Mouse (Mus musculus): ENCODE measurements around the gene Lmntd1. TPM values are rescaled to one million over a fixed set of nuclear protein-coding genes. Genes with fewer than 3 reads are reported as not detected.

The Lmntd1 gene
- polyA plus RNA-seq, 1 experiment from 2014 or later = 0.75 TPM

DNA sequence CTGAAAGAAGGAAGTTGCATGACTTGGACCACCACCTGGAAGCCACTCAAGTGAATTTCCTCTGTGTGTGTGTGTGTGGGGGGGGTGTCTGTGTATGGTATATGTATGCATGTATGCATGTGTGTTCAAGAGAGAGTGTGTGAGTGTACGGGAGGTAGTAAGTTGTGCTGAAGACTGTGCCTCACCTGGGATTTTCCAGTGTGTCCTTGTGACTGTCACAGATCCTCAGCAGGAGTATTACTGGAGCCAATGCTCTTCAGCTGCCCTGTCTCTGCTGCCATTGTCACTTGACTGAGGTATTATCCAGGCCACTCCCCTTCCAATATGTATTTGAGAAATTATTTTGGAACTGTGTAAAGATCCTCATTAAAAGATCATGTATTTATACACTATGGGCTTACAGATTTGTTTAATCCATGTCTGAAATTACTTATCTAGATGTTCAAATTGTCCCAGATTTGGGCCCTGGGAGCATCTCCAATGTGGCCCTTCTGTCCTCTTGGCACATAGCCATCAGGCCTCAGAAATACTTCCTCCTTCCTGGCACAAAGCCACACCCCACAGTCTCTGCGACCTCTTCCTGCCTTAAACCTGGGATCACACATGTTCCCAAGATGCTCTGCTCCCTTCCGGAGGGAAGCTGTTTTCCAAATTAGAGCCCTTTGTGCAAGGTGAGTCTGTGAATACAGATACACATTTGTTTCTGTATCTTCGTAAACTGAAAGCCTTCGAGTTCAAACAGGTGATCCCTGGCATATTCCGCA is 40.7 kb downstream of the Lmntd1 start:
- no peak for ATAC-seq
- Histone ChIP-seq H3K9me3 (ENCODE audit: control insufficient read depth, low read length) (no peaks in the 10 kb centered on the region), H3K36me3 (ENCODE audit: control insufficient read depth, insufficient read depth, low read length) (no peaks in the 10 kb centered on the region), H3K27ac (ENCODE audit: low read length) (no peak overlapping the region), H3K4me2 (ENCODE audit: low read depth, low read length) (no peak overlapping the region), H3K27me3 (replicated peaks; ENCODE audit: control insufficient read depth, insufficient read depth, low read length) (no peaks in the 10 kb centered on the region), H3K4me1 (ENCODE audit: control insufficient read depth, insufficient read depth, low read length) (no peaks in the 10 kb centered on the region; the same call in 1 of the 2 replicates), H3K9ac (ENCODE audit: low read depth, low read length) (no peak overlapping the region), H3K4me3 (ENCODE audit: low read length) (no peak overlapping the region)
- WGBS = 84% methylated on average over 6 of the region's 6 CpGs

DNA sequence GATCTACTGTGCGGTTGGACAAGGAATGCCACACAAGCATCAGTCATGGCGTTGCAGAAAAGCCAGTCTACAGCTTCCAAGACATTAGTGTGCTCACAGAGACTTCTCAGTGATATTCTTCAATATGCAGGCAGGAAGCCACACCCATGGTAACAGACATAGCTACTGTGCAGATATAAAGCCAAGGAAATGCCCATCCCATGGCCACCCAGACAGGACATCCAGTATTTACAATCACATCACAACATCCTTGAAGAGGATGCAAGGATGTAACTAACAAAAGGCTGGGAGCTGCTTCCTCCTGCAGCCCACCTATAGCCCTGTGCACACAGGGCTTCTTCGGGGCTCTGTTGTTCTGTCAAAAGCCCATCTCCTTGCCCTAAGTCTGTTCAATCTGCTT is 45.4 kb downstream of the Lmntd1 start:
- Histone ChIP-seq H3K9me3 (ENCODE audit: control insufficient read depth, low read length) (no peaks in the 10 kb centered on the region), H3K27me3 (replicated peaks; ENCODE audit: control insufficient read depth, insufficient read depth, low read length) (no peaks in the 10 kb centered on the region), H3K9ac (ENCODE audit: low read depth, low read length) (no peak overlapping the region), H3K27ac (ENCODE audit: low read length) (no peak overlapping the region), H3K36me3 (ENCODE audit: control insufficient read depth, insufficient read depth, low read length) (no peaks in the 10 kb centered on the region), H3K4me2 (ENCODE audit: low read depth, low read length) (no peak overlapping the region), H3K4me3 (ENCODE audit: low read length) (no peak overlapping the region), H3K4me1 (ENCODE audit: control insufficient read depth, insufficient read depth, low read length) (peaks cover 6% of the 10 kb centered on the region; the same call in 1 of the 2 replicates)
- ATAC-seq = no peak
- WGBS = 80% methylated on average over 3 of the region's 3 CpGs

- no peak overlapping the region for H3K9ac ChIP-seq (ENCODE audit: low read depth, low read length)
These were observed 46.3 kb downstream of the Lmntd1 start for GRCm38 (mm10) chr6:145567832-145568231.

GRCm38 (mm10) chr6:145567296-145567695 is 46.8 kb downstream of the Lmntd1 start:
- no peak overlapping the region for H3K27ac ChIP-seq (ENCODE audit: low read length)
- peaks cover 6% of the 10 kb centered on the region; the same call in 1 of the 2 replicates for H3K4me1 ChIP-seq (ENCODE audit: control insufficient read depth, insufficient read depth, low read length)
- no peak overlapping the region for H3K4me3 ChIP-seq (ENCODE audit: low read length)
- H3K9ac ChIP-seq (ENCODE audit: low read depth, low read length) = no peak overlapping the region
- no peaks in the 10 kb centered on the region for H3K9me3 ChIP-seq (ENCODE audit: control insufficient read depth, low read length)
- H3K36me3 ChIP-seq (ENCODE audit: control insufficient read depth, insufficient read depth, low read length) = no peaks in the 10 kb centered on the region
- no peak for ATAC-seq
- H3K27me3 ChIP-seq (replicated peaks; ENCODE audit: control insufficient read depth, insufficient read depth, low read length) = no peaks in the 10 kb centered on the region
- 66% methylated on average over 8 of the region's 8 CpGs for WGBS
- H3K4me2 ChIP-seq (ENCODE audit: low read depth, low read length) = no peak overlapping the region

More at GRCm38 (mm10) chr6:145567832-145568231, 46.3 kb downstream of the Lmntd1 start:
- H3K4me3 ChIP-seq (ENCODE audit: low read length) = no peak overlapping the region
- no peaks in the 10 kb centered on the region for H3K36me3 ChIP-seq (ENCODE audit: control insufficient read depth, insufficient read depth, low read length)
- no peak overlapping the region for H3K4me2 ChIP-seq (ENCODE audit: low read depth, low read length)
- no peak for ATAC-seq
- no peaks in the 10 kb centered on the region for H3K9me3 ChIP-seq (ENCODE audit: control insufficient read depth, low read length)
- no peaks in the 10 kb centered on the region for H3K27me3 ChIP-seq (replicated peaks; ENCODE audit: control insufficient read depth, insufficient read depth, low read length)
- H3K4me1 ChIP-seq (ENCODE audit: control insufficient read depth, insufficient read depth, low read length) = peaks cover 6% of the 10 kb centered on the region; the same call in 1 of the 2 replicates
- WGBS = 88% methylated on average over 3 of the region's 3 CpGs
- H3K27ac ChIP-seq (ENCODE audit: low read length) = no peak overlapping the region

DNA sequence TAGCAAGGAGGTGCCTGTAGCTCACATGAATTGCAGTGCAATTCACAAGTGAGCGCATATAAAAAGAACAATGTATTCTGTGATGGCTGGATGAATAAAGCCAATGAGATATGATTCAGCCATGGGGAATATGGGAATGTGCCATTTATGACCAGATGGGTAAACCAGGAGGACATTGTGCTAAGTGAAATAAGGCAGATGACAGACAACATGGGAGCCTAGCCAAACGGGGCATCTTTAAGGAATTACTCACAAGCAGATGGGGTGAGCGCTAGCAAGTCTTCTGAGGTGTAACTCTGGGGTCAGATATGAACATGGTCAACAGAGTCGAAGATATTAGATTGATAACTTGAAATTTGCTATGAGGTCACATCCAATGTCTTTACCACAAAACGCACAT is 48.5 kb downstream of the Lmntd1 start:
- ATAC-seq = no peak
- no peaks in the 10 kb centered on the region for H3K36me3 ChIP-seq (ENCODE audit: control insufficient read depth, insufficient read depth, low read length)
- H3K9ac ChIP-seq (ENCODE audit: low read depth, low read length) = no peak overlapping the region
- H3K4me1 ChIP-seq (ENCODE audit: control insufficient read depth, insufficient read depth, low read length) = peaks cover 6% of the 10 kb centered on the region; the same call in 1 of the 2 replicates
- no peak overlapping the region for H3K4me3 ChIP-seq (ENCODE audit: low read length)
- H3K27me3 ChIP-seq (replicated peaks; ENCODE audit: control insufficient read depth, insufficient read depth, low read length) = no peaks in the 10 kb centered on the region
- H3K27ac ChIP-seq (ENCODE audit: low read length) = no peak overlapping the region
- H3K4me2 ChIP-seq (ENCODE audit: low read depth, low read length) = no peak overlapping the region
- WGBS = 91% methylated on average over 5 of the region's 5 CpGs
- no peaks in the 10 kb centered on the region for H3K9me3 ChIP-seq (ENCODE audit: control insufficient read depth, low read length)

DNA sequence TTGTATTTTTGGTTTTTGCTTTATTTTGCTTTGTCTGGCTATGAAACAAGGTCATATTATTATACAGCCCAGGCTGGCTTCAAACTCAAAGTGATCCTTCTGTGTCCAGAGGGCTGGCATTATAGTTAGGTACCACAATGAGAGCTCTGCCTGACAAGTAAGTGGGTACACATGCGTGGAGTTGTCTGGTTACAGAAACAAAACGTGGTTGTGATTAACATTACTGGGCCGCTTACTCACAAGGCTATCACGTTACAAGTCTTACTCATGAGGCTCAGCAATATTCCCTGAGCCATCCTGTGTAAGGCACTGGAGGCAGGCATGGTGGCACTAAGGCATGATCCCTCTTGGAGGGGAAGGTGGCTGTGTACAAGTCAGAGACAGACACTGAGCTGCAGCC is 49.4 kb downstream of the Lmntd1 start:
- no peak for ATAC-seq
- Histone ChIP-seq H3K4me3 (ENCODE audit: low read length) (no peak overlapping the region), H3K9ac (ENCODE audit: low read depth, low read length) (no peak overlapping the region), H3K27ac (ENCODE audit: low read length) (no peak overlapping the region), H3K36me3 (ENCODE audit: control insufficient read depth, insufficient read depth, low read length) (no peaks in the 10 kb centered on the region), H3K4me2 (ENCODE audit: low read depth, low read length) (no peak overlapping the region), H3K27me3 (replicated peaks; ENCODE audit: control insufficient read depth, insufficient read depth, low read length) (no peaks in the 10 kb centered on the region), H3K9me3 (ENCODE audit: control insufficient read depth, low read length) (no peaks in the 10 kb centered on the region), H3K4me1 (ENCODE audit: control insufficient read depth, insufficient read depth, low read length) (peaks cover 6% of the 10 kb centered on the region; the same call in 1 of the 2 replicates)
- WGBS = 70% methylated on average over 4 of the region's 4 CpGs

DNA sequence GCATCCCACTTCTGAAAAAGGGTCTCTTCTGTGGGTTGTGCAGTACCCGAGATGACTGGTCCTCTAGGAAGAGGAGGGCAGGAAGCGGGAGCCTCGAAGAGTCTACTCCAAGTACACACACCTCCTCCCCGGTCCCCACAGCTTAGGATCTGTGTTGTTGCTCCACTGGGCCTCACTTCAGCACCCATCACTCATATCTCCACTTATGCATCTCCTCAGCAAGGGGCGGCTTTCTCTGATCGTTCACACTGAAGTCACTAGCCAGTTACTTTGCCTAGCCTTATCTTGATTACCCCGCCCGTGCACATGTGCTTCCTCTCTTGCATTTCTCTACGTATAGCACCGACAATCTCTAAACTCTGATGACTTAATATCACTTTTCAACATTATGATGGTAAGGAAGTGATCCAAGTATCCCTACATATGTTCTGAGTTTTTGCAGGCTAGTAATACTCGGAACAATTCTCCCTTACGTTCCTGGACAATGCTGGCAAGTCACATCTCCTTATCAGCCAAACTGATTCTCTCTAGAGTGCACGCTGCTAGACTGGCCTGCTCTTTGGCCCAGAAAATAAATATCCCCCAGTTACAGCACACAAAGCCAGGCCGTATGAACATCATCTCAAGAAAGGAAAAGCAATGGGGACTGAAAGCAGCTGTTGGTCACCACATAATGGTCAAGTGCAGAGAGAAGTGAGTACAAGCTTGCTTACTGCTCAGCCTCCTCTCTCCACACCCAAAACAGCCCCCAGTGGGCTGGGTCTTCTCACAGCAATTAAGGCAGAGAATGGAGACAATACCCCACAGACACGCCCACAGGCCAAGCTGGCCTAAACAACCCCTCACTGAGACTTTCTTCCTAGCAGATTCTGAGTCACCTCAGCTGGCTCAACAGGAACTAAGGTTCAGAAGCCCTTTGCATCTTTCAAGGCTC is 56.8 kb downstream of the Lmntd1 start:
- H3K4me3 ChIP-seq (ENCODE audit: low read length) = no peak overlapping the region
- H3K27me3 ChIP-seq (replicated peaks; ENCODE audit: control insufficient read depth, insufficient read depth, low read length) = no peaks in the 10 kb centered on the region
- H3K4me2 ChIP-seq (ENCODE audit: low read depth, low read length) = no peak overlapping the region
- H3K9ac ChIP-seq (ENCODE audit: low read depth, low read length) = no peak overlapping the region
- H3K9me3 ChIP-seq (ENCODE audit: control insufficient read depth, low read length) = no peaks in the 10 kb centered on the region
- H3K4me1 ChIP-seq (ENCODE audit: control insufficient read depth, insufficient read depth, low read length) = 0 out of 2 replicates have a peak, but pooled peaks cover 3% of the 10 kb centered on the region
- H3K36me3 ChIP-seq (ENCODE audit: control insufficient read depth, insufficient read depth, low read length) = no peaks in the 10 kb centered on the region
- 63% methylated on average over 15 of the region's 15 CpGs for WGBS
- ATAC-seq = no peak
- no peak overlapping the region for H3K27ac ChIP-seq (ENCODE audit: low read length)

DNA sequence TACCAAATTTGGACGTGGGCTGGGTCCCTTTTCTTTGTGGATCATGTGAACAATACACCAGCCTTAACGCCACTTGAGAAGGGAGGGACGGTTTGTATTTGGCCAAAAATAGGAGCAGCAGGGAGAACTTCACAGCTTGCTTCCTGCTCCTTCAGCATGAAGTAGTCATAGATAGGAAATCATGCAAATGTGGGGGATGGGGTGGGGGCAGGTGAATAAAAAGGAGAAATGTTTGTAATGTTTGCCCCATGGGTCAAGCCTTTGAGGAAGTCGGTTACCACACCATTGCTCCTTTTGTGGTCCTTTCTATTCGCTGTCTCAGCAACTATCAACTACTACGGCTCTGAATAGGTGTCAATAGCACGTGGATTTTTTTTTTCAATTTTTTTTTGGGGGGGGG is 60.9 kb downstream of the Lmntd1 start:
- 80% methylated on average over 7 of the region's 7 CpGs for WGBS
- no peaks in the 10 kb centered on the region for H3K27me3 ChIP-seq (replicated peaks; ENCODE audit: control insufficient read depth, insufficient read depth, low read length)
- no peak overlapping the region for H3K4me3 ChIP-seq (ENCODE audit: low read length)
- no peak overlapping the region for H3K4me2 ChIP-seq (ENCODE audit: low read depth, low read length)
- ATAC-seq = no peak
- no peaks in the 10 kb centered on the region for H3K36me3 ChIP-seq (ENCODE audit: control insufficient read depth, insufficient read depth, low read length)
- no peak overlapping the region for H3K9ac ChIP-seq (ENCODE audit: low read depth, low read length)
- 0 out of 2 replicates have a peak, but pooled peaks cover 3% of the 10 kb centered on the region for H3K4me1 ChIP-seq (ENCODE audit: control insufficient read depth, insufficient read depth, low read length)
- no peaks in the 10 kb centered on the region for H3K9me3 ChIP-seq (ENCODE audit: control insufficient read depth, low read length)
- H3K27ac ChIP-seq (ENCODE audit: low read length) = no peak overlapping the region

- Histone ChIP-seq H3K36me3 (ENCODE audit: control insufficient read depth, insufficient read depth, low read length) (no peaks in the 10 kb centered on the region), H3K4me3 (ENCODE audit: low read length) (no peak overlapping the region), H3K9me3 (ENCODE audit: control insufficient read depth, low read length) (no peaks in the 10 kb centered on the region), H3K27ac (ENCODE audit: low read length) (no peak overlapping the region), H3K4me2 (ENCODE audit: low read depth, low read length) (no peak overlapping the region), H3K9ac (ENCODE audit: low read depth, low read length) (no peak overlapping the region), H3K27me3 (replicated peaks; ENCODE audit: control insufficient read depth, insufficient read depth, low read length) (no peaks in the 10 kb centered on the region), H3K4me1 (ENCODE audit: control insufficient read depth, insufficient read depth, low read length) (0 out of 2 replicates have a peak, but pooled peaks cover 3% of the 10 kb centered on the region)
- no peak for ATAC-seq
- WGBS = 92% methylated on average over 3 of the region's 3 CpGs
These were observed 61.3 kb downstream of the Lmntd1 start for GRCm38 (mm10) chr6:145552817-145553216.

Measured in intestine, embryonic 16.5 days (tissue).